Mouse (Mus musculus): ENCODE measurements around the gene Fbxo46.

DNA sequence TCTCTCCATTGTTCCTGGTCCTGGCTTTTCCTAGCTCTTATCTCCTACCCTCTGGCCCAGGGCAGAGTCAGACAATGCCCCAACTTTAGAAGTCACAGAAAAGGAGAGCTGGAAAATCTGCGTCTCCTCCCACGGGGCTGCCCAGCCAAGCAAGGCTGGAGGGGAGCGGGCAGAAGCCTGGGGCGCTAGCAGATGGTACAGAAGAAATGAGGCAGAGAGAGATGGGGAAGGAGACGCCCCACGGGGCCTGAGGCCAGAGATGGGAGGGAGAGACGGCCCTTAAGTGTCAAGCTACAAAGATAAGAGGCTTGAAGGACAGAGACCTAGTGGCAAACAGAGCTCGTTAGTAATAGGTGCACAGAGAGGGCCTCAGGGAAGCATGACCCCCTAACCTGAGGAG is 52.2 kb downstream of the Fbxo46 start:
- TF ChIP-seq CTCF (IDR thresholded peaks at IDR 0.05; ENCODE audit: low read depth): no peak
- no peak for TF ChIP-seq EP300 (IDR thresholded peaks at IDR 0.05; ENCODE audit: low read depth)
